Mouse (Mus musculus) kidney, postnatal 14 days (tissue): ENCODE data around the gene Zfp322a.
"Not testable (repeated sequence)": the region's sequence is repeated elsewhere in the genome, so short reads cannot be mapped to it uniquely, and the experiment has no call there.

ENCODE experiments used
- DNase-seq: peaks from one replicate; pipeline ENCODE4 v3.0.0; 2022; ENCODE audit warnings: mixed read lengths

The Zfp322a gene

DNA sequence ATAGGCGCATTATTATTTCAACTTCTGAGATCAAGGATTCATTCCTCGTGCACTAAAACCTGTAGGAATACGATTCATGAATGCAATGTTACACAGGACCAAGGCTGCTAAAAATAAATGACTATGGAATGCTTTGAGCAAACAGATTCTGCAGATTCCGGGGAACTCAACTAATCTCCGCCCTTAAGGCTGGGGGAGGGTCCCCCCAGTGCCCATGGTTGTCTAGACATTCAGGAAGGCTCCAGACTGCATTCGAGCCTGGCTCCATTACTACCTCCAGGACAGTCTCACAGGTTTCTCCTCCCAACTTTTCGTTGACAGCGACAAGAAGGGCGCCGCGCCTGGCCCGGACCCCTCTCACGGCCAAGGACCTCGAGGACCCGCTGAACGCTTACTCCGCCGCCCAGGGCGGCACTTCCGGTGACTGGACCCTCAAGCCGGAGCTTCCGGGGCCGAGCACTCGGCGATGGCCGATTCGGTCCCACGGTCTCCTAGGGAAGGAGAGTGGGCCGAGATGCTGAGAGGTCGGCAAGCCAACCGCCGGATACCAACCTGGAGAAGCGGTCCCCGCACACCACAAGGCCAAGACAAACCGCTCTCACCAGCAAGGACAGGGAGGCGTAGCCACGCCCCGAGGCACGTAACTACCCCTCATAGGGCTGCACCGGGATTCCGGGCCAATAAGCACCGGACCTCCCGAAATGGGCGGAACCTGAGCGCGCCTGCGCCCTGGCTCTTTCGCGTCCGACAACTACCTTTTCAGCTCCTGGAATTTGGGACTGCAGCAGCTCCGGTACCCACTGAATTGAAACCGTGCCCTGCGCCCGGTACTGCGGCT, at the start of gene Zfp322a:
Gene Zfp322a, minus strand, starts transcription at position 626 of the 838 bp plus-strand sequence.
- DNase-seq = peak; percentile 98

GRCm38 (mm10) chr13:23412630-23413521, 43.9 kb upstream of the Zfp322a start:
- no peak for DNase-seq

DNA sequence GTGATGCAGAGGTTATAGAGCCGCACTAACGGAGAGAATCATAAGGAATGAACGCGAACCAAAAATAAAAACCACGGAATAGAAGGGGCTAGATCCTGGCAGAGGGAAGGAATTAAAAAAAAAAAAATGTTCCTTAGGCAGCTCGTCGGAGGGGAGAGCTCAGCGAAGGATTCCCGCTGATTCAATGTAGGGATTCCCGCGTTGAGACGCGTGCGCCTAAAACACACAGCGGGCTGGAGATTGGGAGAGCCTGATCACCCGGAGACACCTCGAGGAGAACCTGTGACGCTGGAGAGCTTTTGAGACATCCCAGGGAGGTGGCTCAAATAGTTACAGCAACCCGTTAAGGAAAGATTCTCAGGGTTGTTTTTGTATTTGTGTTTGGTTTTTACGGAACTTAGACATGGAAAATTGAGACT, 43.2 kb upstream of the Zfp322a start:
- DNase-seq = no peak

- no peak for DNase-seq
Measured at GRCm38 (mm10) chr13:23411311-23412210, 42.6 kb upstream of the Zfp322a start.

DNA sequence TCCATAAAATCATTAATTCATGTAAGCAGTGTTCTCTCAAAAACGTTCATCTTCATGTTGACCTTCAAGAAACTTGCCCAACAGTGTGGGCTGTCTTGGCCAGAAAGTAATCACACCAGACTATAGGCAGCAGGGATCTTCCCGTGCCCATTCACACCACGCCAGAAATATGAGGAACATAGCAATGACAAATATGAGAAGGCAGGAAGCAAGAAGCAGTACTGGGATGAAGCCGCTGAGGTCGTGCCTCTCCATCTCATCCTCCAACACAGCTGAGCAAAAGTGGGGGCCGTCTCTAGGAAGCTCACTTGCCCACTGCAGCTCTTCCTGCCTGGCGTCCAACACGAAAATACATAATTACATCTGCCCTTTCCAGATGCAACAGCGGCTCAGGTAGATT, 41.6 kb upstream of the Zfp322a start:
- no peak for DNase-seq

DNA sequence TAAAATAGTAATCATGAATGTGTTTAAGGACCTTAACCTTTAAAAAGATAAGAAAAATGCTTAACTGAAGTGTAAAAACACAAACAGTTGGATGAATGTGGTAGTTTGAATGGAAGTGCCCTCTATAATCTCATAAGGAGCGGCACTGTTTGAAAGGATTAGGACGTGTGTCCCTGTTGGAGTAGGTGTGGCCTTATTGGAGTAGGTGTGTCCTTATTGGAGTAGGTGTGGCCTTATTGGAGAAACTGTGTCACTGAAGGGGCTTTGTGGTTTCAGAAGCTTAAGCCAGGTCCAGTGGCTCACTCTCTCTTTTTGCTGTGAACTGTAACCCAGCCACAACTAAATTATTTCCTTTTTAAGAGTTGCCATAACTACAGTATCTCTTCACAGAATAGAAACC, 33.6 kb upstream of the Zfp322a start:
- no peak for DNase-seq

GRCm38 (mm10) chr13:23401683-23402527, 32.9 kb upstream of the Zfp322a start:
- DNase-seq = peak; percentile 87

GRCm38 (mm10) chr13:23400771-23401682, 32.0 kb upstream of the Zfp322a start:
- no peak for DNase-seq

GRCm38 (mm10) chr13:23396913-23397312, 27.9 kb upstream of the Zfp322a start:
- not testable (repeated sequence) for DNase-seq

GRCm38 (mm10) chr13:23396246-23396703, 27.3 kb upstream of the Zfp322a start:
- DNase-seq = peak; percentile 10

DNA sequence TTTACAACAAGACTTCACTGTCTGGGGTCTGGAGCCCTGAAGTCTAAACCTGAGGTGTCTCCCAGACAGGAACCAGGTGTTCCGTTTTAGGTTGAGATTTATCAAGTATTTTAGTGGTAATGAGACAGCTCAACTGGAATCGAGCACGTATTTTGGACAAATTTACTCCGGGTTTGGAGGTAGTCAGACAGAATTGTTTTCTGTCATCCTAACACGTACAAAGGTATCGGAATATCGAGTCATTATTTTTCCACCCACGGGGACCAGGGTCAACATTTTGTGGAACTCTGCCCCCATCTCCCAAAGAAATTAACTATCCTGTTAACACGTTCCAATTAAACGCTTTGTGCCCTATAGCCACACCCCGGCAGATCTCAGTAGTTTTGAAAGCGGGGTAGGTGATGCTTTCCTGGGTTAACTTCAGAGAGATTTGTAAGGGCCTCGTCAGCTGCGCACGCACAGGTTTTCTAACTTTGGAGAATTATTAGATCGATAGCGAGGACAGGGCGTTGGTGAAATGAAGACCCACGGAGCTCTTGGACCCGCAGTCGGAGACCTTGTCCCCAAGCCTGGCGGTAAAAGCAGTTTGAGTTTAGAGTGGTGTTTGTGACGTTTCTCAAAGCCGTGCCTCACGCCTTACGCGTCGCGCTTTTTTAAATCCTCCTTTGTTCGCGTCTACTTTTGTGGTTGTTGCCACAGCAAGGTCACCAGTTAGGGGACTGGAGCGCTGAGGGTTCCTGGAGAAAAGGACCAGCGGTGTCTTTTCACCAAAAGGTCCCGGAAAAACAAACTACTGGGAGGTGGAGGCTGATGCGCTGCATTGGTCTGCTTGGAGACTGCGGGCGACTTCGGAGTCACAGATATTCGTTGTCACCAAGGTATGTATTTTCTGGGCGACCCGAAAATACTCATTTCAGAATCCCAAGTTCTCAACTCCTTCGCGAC, 26.6 kb upstream of the Zfp322a start:
- no peak for DNase-seq

DNA sequence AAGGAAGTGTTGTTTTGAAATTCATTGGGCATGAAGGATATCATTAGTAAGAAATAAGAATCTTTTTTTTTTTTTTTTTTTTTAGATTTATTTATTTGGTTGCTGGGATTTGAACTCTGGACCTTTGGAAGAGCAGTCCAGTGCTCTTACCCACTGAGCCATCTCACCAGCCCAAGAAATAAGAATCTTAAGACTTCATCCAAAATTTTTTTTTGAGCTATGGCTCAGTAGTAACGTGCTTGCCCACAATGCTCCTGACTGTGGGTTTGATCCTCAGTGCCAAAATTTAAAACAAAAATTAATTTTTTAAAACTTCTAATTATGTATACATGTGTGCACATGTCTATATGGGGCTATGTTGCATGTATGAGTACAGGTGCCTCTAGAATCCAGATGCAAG, 18.5 kb upstream of the Zfp322a start:
- DNase-seq = no peak

DNA sequence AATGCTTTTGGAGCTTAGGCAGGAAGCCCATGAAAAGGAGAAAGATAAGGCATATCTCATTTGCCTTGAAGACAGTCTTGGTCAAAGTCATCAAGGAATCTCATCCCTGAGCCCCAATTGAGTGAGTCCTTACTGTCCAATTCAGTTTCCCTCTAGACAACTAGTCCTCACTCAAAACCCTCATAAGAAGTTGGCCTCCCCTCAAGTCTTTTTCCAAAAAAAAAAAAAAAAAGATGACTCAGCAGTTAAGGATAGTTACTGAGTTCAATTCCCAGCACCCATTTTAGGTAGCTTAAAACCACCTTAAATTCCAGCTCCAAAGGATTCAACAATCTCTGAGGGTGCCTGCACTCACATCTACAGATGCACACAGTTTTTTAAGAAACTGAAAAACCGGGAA, 14.1 kb upstream of the Zfp322a start:
- DNase-seq = no peak

DNA sequence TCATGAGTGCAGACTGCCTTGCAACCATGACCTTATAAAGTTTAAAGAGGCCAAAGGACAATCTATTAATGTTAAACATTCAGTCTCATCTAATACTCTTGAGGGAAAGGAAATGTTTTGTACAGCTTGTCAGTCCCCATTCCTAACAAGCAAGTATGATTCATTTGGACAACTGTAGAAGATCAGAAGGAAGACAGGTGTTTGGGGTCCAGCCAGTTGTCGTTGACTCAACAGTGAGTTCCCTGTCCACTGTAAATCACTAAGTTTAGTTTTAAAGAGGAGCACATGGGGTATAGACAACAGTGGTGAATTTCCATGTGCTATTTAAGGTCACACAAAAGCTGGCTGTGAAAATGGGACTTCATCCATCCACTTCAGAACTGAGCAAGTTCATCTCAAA, 3.4 kb upstream of the Zfp322a start:
- no peak for DNase-seq

DNA sequence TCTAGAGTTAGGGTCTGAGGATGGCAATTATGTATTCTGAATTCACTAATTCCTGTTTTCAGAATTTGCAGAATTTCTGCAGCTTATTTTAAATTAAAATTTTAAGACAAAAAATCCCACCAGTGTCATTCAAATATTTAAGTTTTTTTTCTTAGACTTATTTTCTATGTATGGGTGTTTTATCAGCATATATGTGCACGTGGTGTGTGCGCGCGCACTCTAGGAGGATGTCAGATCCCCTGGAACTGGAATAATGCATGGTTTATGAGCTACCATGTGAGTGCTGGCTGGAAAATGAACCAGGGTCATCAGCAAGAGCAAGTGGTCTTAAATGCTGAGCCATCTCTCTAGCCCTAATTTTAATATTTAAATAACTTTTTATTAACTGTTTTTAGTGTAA, 1.1 kb upstream of the Zfp322a start:
- no peak for DNase-seq

DNA sequence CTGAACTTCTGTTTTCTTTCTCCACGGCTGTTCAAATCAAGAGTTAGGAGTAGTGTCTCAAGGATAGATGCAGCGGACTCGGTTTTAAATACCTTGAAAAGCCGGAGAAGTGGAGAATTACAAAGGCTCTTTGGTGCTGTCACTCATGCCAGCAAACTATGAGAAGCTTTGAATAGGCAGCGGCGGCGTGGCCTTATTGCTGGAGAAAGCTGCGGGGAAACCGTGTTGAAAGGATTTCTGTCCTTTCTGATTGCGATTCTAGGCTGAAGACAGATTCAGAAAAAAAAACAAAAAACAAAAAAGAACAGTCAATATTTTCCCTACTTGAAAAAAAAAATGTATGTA, 385 bp upstream of the Zfp322a start:
- no peak for DNase-seq

- DNase-seq = no peak
Measured at GRCm38 (mm10) chr13:23361536-23361935, 7.5 kb downstream of the Zfp322a start.

GRCm38 (mm10) chr13:23354541-23354940, 14.5 kb downstream of the Zfp322a start:
- not testable (repeated sequence) for DNase-seq

DNA sequence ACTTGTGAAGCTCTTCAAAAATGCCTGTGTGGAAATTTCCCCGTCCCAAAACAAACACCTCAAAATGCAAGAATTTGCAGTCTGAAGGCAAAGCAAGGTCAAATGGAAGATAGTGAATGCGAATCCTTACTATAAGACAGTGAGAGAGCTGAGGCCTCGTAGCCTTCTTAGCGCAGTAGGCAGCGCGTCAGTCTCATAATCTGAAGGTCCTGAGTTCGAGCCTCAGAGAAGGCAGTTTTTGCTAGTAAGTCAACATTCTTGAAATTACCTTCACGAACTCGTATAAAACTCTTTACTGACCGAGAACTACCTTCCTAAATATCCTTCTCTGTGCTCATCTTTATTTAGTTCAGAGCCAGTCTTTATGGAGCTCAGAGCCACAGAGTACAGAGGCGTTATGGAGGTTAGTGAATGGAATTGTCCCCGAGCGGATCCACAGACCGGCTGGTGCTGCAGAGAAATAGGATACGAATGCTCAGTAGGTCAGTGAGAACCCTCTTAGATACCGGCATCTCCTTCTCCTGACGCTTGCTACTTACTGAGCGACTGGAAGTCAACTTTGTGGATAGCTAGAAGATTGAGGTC, 51.6 kb downstream of the Zfp322a start:
- no peak for DNase-seq
